Mouse (Mus musculus): ENCODE results near the gene Atp6v0a1. TPM values are rescaled to one million over a fixed set of nuclear protein-coding genes. Genes with fewer than 3 reads are reported as not detected.

The Atp6v0a1 gene
- polyA plus RNA-seq, 1 experiment: 22.8 TPM

GRCm38 (mm10) chr11:101095314-101096024 lies 86.2 kb downstream of the Atp6v0a1 start, which contains the start of gene Psmc3ip:
Gene Psmc3ip (minus strand): TSS chr11:101095436.
- no peaks in the 10 kb centered on the region for H3K27me3 ChIP-seq (ENCODE audit: control insufficient read depth, insufficient read depth, insufficient read length)
- H3K79me3 ChIP-seq (ENCODE audit: low read depth): peaks cover 5% of the 10 kb centered on the region
- peak within 1 kb of the TSS; percentile 59 for H3K4me3 ChIP-seq (ENCODE audit: insufficient read depth, poor library complexity, severe bottlenecking)
- peaks cover 79% of the 10 kb centered on the region for H3K36me3 ChIP-seq (ENCODE audit: control insufficient read depth, insufficient read depth)
- TF ChIP-seq USF1 (IDR thresholded peaks at IDR 0.05; ENCODE audit: low read depth) (no peak), MYOG (IDR thresholded peaks at IDR 0.05; ENCODE audit: control insufficient read depth, extremely low read depth, insufficient read length) (no peak), CTCF (IDR thresholded peaks at IDR 0.05; ENCODE audit: control insufficient read depth, insufficient read depth, insufficient read length) (peak; percentile 31), MAX (IDR thresholded peaks at IDR 0.05) (peak; percentile 93), CEBPB (IDR thresholded peaks at IDR 0.05; ENCODE audit: low read depth) (no peak)
- peak within 1 kb of the TSS; percentile 89 for H3ac ChIP-seq (ENCODE audit: control insufficient read depth, insufficient read length, low read depth)
- H3K79me2 ChIP-seq (ENCODE audit: control insufficient read depth, insufficient read depth): peaks cover 24% of the 10 kb centered on the region

DNA sequence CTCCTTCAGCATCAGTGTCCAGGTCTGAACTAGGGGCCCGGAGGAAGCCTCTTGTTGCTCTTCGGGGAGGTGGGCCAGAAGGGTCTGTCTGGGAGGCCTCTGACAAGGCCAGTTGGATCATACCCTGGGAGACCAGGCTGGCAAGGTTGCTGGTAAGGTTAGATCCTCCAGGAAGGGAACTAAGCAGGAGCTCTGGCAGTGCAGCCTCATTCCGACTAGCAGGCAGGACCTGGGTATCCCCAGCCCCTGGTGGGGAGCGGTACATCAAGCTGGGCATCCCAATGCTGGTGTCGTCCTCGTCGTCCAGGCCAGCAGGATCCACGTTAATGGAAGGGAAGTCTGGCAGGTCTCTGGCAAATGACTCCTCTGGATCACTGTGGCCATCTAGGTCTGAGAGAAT lies 89.0 kb downstream of the Atp6v0a1 start:
- Histone ChIP-seq H3ac (ENCODE audit: control insufficient read depth, insufficient read length, low read depth) (no peak overlapping the region), H3K27me3 (ENCODE audit: control insufficient read depth, insufficient read depth, insufficient read length) (no peaks in the 10 kb centered on the region), H3K79me2 (ENCODE audit: control insufficient read depth, insufficient read depth) (peaks cover 18% of the 10 kb centered on the region), H3K79me3 (ENCODE audit: low read depth) (peaks cover 5% of the 10 kb centered on the region), H3K4me3 (ENCODE audit: insufficient read depth, poor library complexity, severe bottlenecking) (no peak overlapping the region), H3K36me3 (ENCODE audit: control insufficient read depth, insufficient read depth) (peaks cover 76% of the 10 kb centered on the region)
- TF ChIP-seq MAX (IDR thresholded peaks at IDR 0.05) (no peak), MYOG (IDR thresholded peaks at IDR 0.05; ENCODE audit: control insufficient read depth, extremely low read depth, insufficient read length) (no peak), MYOD1 (IDR thresholded peaks at IDR 0.05; ENCODE audit: control insufficient read depth, insufficient read length, low read depth) (no peak), CEBPB (IDR thresholded peaks at IDR 0.05; ENCODE audit: low read depth) (no peak), FOSL1 (IDR thresholded peaks at IDR 0.05; ENCODE audit: insufficient read depth, low read length, poor library complexity, severe bottlenecking) (no peak), CTCF (IDR thresholded peaks at IDR 0.05; ENCODE audit: control insufficient read depth, insufficient read depth, insufficient read length) (no peak), USF1 (IDR thresholded peaks at IDR 0.05; ENCODE audit: low read depth) (no peak)

DNA sequence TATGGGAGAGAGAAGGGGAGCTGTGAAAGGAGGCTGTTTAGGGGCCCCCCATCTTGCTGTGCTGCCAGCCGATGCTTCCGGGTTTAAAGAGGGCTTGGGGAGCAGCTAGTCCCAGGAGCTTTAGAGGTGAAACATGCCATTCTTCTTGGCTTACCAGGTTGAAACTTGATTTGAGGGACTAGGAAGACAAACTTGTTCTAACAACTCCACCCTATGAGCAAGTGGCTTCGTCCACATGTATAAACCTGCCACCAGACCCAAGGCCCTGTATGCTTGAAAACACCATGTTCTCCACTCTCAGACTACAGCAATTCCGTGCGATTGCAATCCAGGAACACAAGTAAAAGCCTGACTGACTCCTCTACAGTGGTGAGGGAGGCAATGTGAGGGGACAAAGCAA lies 93.8 kb downstream of the Atp6v0a1 start:
- TF ChIP-seq CEBPB (IDR thresholded peaks at IDR 0.05; ENCODE audit: low read depth): no peak
- no peak for TF ChIP-seq USF1 (IDR thresholded peaks at IDR 0.05; ENCODE audit: low read depth)
- no peak for TF ChIP-seq MYOG (IDR thresholded peaks at IDR 0.05; ENCODE audit: control insufficient read depth, extremely low read depth, insufficient read length)
- no peak for TF ChIP-seq MYOD1 (IDR thresholded peaks at IDR 0.05; ENCODE audit: control insufficient read depth, insufficient read length, low read depth)
- no peak for TF ChIP-seq FOSL1 (IDR thresholded peaks at IDR 0.05; ENCODE audit: insufficient read depth, low read length, poor library complexity, severe bottlenecking)
- TF ChIP-seq MAX (IDR thresholded peaks at IDR 0.05): no peak
- TF ChIP-seq CTCF (IDR thresholded peaks at IDR 0.05; ENCODE audit: control insufficient read depth, insufficient read depth, insufficient read length): no peak
- H3K79me2 ChIP-seq (ENCODE audit: control insufficient read depth, insufficient read depth): peaks cover 22% of the 10 kb centered on the region
- peaks cover 12% of the 10 kb centered on the region for H3K79me3 ChIP-seq (ENCODE audit: low read depth)
- H3ac ChIP-seq (ENCODE audit: control insufficient read depth, insufficient read length, low read depth): no peak overlapping the region
- no peaks in the 10 kb centered on the region for H3K27me3 ChIP-seq (ENCODE audit: control insufficient read depth, insufficient read depth, insufficient read length)
- no peak overlapping the region for H3K4me3 ChIP-seq (ENCODE audit: insufficient read depth, poor library complexity, severe bottlenecking)
- H3K36me3 ChIP-seq (ENCODE audit: control insufficient read depth, insufficient read depth): peaks cover 66% of the 10 kb centered on the region

- Histone ChIP-seq H3ac (ENCODE audit: control insufficient read depth, insufficient read length, low read depth) (no peak overlapping the region), H3K79me3 (ENCODE audit: low read depth) (peaks cover 53% of the 10 kb centered on the region), H3K4me3 (ENCODE audit: insufficient read depth, poor library complexity, severe bottlenecking) (no peak overlapping the region), H3K36me3 (ENCODE audit: control insufficient read depth, insufficient read depth) (peaks cover 30% of the 10 kb centered on the region), H3K79me2 (ENCODE audit: control insufficient read depth, insufficient read depth) (peaks cover 85% of the 10 kb centered on the region), H3K27me3 (ENCODE audit: control insufficient read depth, insufficient read depth, insufficient read length) (no peaks in the 10 kb centered on the region)
- no peak for TF ChIP-seq MYOD1 (IDR thresholded peaks at IDR 0.05; ENCODE audit: control insufficient read depth, insufficient read length, low read depth)
- no peak for TF ChIP-seq CTCF (IDR thresholded peaks at IDR 0.05; ENCODE audit: control insufficient read depth, insufficient read depth, insufficient read length)
- TF ChIP-seq USF1 (IDR thresholded peaks at IDR 0.05; ENCODE audit: low read depth): no peak
- TF ChIP-seq FOSL1 (IDR thresholded peaks at IDR 0.05; ENCODE audit: insufficient read depth, low read length, poor library complexity, severe bottlenecking): no peak
- TF ChIP-seq MAX (IDR thresholded peaks at IDR 0.05): no peak
- TF ChIP-seq MYOG (IDR thresholded peaks at IDR 0.05; ENCODE audit: control insufficient read depth, extremely low read depth, insufficient read length): no peak
- no peak for TF ChIP-seq CEBPB (IDR thresholded peaks at IDR 0.05; ENCODE audit: low read depth)
Observed at GRCm38 (mm10) chr11:101109351-101109750, 100.1 kb downstream of the Atp6v0a1 start.

- Histone ChIP-seq H3ac (ENCODE audit: control insufficient read depth, insufficient read length, low read depth) (no peak overlapping the region), H3K27me3 (ENCODE audit: control insufficient read depth, insufficient read depth, insufficient read length) (no peaks in the 10 kb centered on the region), H3K79me3 (ENCODE audit: low read depth) (peaks cover 67% of the 10 kb centered on the region), H3K36me3 (ENCODE audit: control insufficient read depth, insufficient read depth) (peaks cover 29% of the 10 kb centered on the region), H3K79me2 (ENCODE audit: control insufficient read depth, insufficient read depth) (peaks cover 95% of the 10 kb centered on the region), H3K4me3 (ENCODE audit: insufficient read depth, poor library complexity, severe bottlenecking) (no peak overlapping the region)
- TF ChIP-seq MAX (IDR thresholded peaks at IDR 0.05) (no peak), MYOG (IDR thresholded peaks at IDR 0.05; ENCODE audit: control insufficient read depth, extremely low read depth, insufficient read length) (no peak)
Observed at GRCm38 (mm10) chr11:101110708-101111107, 101.5 kb downstream of the Atp6v0a1 start.

DNA sequence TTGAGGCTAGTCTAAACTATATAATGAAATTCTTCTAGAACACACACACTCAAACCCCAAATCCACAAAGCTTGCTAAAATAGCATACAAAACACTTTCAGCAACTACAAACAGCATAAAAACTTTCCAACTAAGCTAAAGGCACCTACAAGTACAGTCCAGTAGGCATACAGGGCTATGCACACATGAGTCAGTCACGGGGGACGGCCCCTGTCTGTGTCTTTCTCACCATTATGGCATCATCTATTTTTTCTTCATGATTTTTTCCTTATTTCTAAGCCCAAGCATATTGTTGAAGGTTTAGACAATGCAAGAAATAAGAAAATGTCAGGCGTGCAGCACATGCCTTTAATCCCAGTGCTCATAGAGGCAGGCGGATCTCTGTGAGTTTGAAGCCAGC lies 101.9 kb downstream of the Atp6v0a1 start:
- TF ChIP-seq MYOG (IDR thresholded peaks at IDR 0.05; ENCODE audit: control insufficient read depth, extremely low read depth, insufficient read length) (no peak), CTCF (IDR thresholded peaks at IDR 0.05; ENCODE audit: control insufficient read depth, insufficient read depth, insufficient read length) (no peak), CEBPB (IDR thresholded peaks at IDR 0.05; ENCODE audit: low read depth) (no peak), MYOD1 (IDR thresholded peaks at IDR 0.05; ENCODE audit: control insufficient read depth, insufficient read length, low read depth) (no peak), USF1 (IDR thresholded peaks at IDR 0.05; ENCODE audit: low read depth) (no peak), FOSL1 (IDR thresholded peaks at IDR 0.05; ENCODE audit: insufficient read depth, low read length, poor library complexity, severe bottlenecking) (no peak), MAX (IDR thresholded peaks at IDR 0.05) (no peak)
- H3K79me2 ChIP-seq (ENCODE audit: control insufficient read depth, insufficient read depth): peaks cover 96% of the 10 kb centered on the region
- H3K36me3 ChIP-seq (ENCODE audit: control insufficient read depth, insufficient read depth): peaks cover 29% of the 10 kb centered on the region
- H3K79me3 ChIP-seq (ENCODE audit: low read depth): peaks cover 71% of the 10 kb centered on the region
- no peaks in the 10 kb centered on the region for H3K27me3 ChIP-seq (ENCODE audit: control insufficient read depth, insufficient read depth, insufficient read length)
- H3K4me3 ChIP-seq (ENCODE audit: insufficient read depth, poor library complexity, severe bottlenecking): no peak overlapping the region
- no peak overlapping the region for H3ac ChIP-seq (ENCODE audit: control insufficient read depth, insufficient read length, low read depth)

Measured in C2C12 (cell line).